Mouse (Mus musculus): ENCODE measurements around the gene Adamts16.

DNA sequence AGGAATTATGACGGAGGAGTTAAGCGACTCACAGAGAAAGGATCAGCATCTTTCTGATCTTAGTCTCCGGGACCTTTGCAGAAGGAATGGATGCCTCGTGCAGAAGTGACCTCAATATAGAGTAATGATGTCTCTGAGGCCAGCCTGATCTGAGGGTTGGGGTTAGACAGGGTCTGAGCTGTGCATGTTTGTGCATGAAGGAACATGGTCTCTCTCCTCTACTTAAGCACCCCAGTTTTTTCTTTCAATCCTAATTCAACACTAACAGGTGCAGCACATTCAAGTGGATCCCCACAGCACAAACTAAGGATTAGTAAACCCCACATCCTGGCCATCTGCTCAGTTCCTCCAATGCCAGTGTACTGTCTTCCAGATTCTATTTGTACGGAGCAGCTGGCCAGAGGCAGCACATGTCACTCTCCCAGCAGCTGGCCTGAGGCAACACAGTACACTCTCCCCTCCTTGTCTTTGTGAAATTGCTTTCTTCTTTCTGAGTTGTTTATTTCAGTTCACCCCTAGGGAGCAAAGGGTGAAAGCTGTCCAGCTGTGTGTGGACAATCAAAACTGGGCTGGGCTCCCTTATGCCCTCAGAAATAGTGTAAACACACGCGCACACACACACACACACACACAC lies 156.5 kb downstream of the Adamts16 start:
- no peak for TF ChIP-seq CTCF (IDR thresholded peaks at IDR 0.05; ENCODE audit: insufficient read depth, low read length)
- no peak for TF ChIP-seq POLR2A (IDR thresholded peaks at IDR 0.05; ENCODE audit: borderline replicate concordance, extremely low read depth, low read depth, low read length)
